Mouse (Mus musculus) hindbrain, embryonic 11.5 days (tissue): ENCODE measurements around the gene Gm13691. TPM values are rescaled to one million over a fixed set of nuclear protein-coding genes. Genes with fewer than 3 reads are reported as not detected.
"Not testable (repeated sequence)": the region's sequence is repeated elsewhere in the genome, so short reads cannot be mapped to it uniquely, and the experiment has no call there.

ENCODE experiments used
- ATAC-seq: fragments of 200-750 bp; cut with Nextera tagmentation; 2 replicates; pipeline ENCODE4 v1.8.0; 2017; ENCODE audit warnings: mild to moderate bottlenecking, moderate TSS enrichment, moderate library complexity; ENCODE audit not compliant: low FRiP score
- DNase-seq: peaks from one replicate; pipeline ENCODE4 v3.0.0-alpha.2; 2015; ENCODE audit warnings: low spot score
- H3K27ac ChIP-seq: fragments of 300-500 bp; sonication (generic); 2 replicates; pipeline ENCODE4 v1.5.1; 2014; ENCODE audit warnings: mild to moderate bottlenecking, low read depth, low read length
- H3K27me3 ChIP-seq: fragments of 300-500 bp; sonication (generic); 2 replicates; pipeline ENCODE4 v1.6.1; 2014; ENCODE audit warnings: mild to moderate bottlenecking, low read length, moderate library complexity, mixed read lengths; ENCODE audit not compliant: control insufficient read depth, insufficient read depth
- H3K36me3 ChIP-seq: fragments of 300-500 bp; sonication (generic); 2 replicates; pipeline ENCODE4 v1.6.1; 2014; ENCODE audit warnings: mild to moderate bottlenecking, low read length, moderate library complexity, mixed read lengths; ENCODE audit not compliant: control insufficient read depth, insufficient read depth
- H3K4me1 ChIP-seq: fragments of 300-500 bp; sonication (generic); replicated peaks from 2 replicates; pipeline ENCODE4 v1.6.1; 2014; ENCODE audit warnings: low read length, mixed read lengths; ENCODE audit not compliant: control insufficient read depth, insufficient read depth
- H3K4me2 ChIP-seq: fragments of 300-500 bp; sonication (generic); replicated peaks from 2 replicates; pipeline ENCODE4 v1.6.1; 2014; ENCODE audit warnings: mild to moderate bottlenecking, low read depth, low read length
- H3K4me3 ChIP-seq: fragments of 300-500 bp; sonication (generic); 2 replicates; pipeline ENCODE4 v1.5.1; 2014; ENCODE audit warnings: low read depth, low read length
- H3K9ac ChIP-seq: fragments of 300-500 bp; sonication (generic); 2 replicates; pipeline ENCODE4 v1.6.1; 2014; ENCODE audit warnings: low read depth, low read length
- H3K9me3 ChIP-seq: fragments of 300-500 bp; sonication (generic); 2 replicates; pipeline ENCODE4 v1.6.1; 2016; ENCODE audit warnings: low read length; ENCODE audit not compliant: control insufficient read depth
- WGBS: fragments of 180-500 bp; shearing (Covaris S2); extraction: QIAGEN DNeasy Blood & Tissue Kit; methylation state at CpG from one replicate; pipeline ENCODE4 v1.1.7; 2014; 5-methylcytosine and 5-hydroxymethylcytosine counted together
- polyA plus RNA-seq: library from polyadenylated mRNA; unstranded; fragments of >200 nt; fragmentation: Nextera tagmentation; extraction: Ambion mirVana; gene quantifications from 2 replicates; pipeline ENCODE4 v1.2.1, GENCODE M21; 2014

The Gm13691 gene
- not detected in 2 replicates for polyA plus RNA-seq

DNA sequence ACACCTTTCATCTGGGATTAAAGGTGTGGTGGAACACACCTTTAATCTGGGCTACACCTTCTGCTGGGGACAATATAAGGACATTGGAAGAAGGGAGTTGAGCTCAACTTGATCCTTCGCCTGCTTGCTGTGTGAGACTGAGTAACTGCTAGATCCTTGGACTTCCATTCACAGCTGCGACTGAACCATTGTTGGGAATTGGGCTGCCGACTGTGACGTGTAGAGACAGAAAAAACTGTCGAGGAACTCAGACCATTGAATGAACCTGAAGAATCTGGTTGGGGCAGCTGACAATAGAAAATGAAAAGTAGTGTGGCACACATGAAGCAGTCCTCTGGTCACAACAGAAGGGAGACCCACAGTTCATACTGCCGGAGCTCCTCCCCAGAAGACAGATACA lies at the start of gene Gm13691:
Gm13691 (plus strand) TSS at position 301 of the 400 bp plus-strand sequence.
- ATAC-seq, H3K4me3 ChIP-seq, H3K4me2 ChIP-seq, H3K9me3 ChIP-seq, H3K27me3 ChIP-seq, H3K36me3 ChIP-seq, H3K9ac ChIP-seq, H3K27ac ChIP-seq, H3K4me1 ChIP-seq, DNase-seq: not testable (repeated sequence)
- WGBS = no CpG with 5 or more reads among the region's 6 CpGs

GRCm38 (mm10) chr2:83940931-83941361 lies 49.4 kb upstream of the Gm13691 start, which contains the start of gene Zswim2:
Gene Zswim2 (minus strand): TSS chr2:83941228.
- Histone ChIP-seq H3K4me3 (peak within 1 kb of the TSS; percentile 21), H3K27me3 (no peaks in the 10 kb centered on the region), H3K9me3 (no peaks in the 10 kb centered on the region), H3K4me1 (no peaks in the 10 kb centered on the region), H3K27ac (no peak within 1 kb of the TSS), H3K4me2 (peak within 1 kb of the TSS; percentile 43), H3K36me3 (no peaks in the 10 kb centered on the region), H3K9ac (no peak within 1 kb of the TSS)
- under 1% methylated on average over 20 of the region's 20 CpGs for WGBS
- DNase-seq = peak; percentile 88
- ATAC-seq = peak; percentile 98

DNA sequence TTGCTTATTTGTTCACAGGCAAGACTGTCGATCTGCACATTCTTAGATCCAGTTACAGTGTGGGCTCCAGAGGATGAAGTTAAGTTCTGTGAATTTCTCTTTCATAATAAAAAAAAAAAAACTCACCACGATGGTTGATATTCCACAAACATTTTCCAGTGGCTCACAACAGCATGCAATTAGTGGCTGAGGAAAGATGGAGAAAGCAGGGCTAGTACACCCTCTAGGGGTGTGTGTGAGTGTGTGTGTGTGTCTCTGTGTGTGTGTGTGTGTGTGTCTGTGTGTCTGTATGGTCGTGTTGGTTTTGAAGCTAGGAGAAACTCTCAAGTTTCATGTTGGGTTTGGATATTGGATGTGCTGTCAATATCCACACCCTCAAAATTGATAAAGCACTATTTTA lies 49.0 kb upstream of the Gm13691 start:
- Histone ChIP-seq H3K4me2 (peak overlapping the region; percentile 43), H3K9me3 (no peaks in the 10 kb centered on the region), H3K36me3 (no peaks in the 10 kb centered on the region), H3K27ac (no peak overlapping the region), H3K9ac (no peak overlapping the region), H3K4me3 (no peak overlapping the region), H3K27me3 (no peaks in the 10 kb centered on the region), H3K4me1 (no peaks in the 10 kb centered on the region)
- DNase-seq = no peak
- ATAC-seq = peak; percentile 72
- 50% methylated on average over 3 of the region's 3 CpGs for WGBS

GRCm38 (mm10) chr2:83941792-83942191 lies 48.6 kb upstream of the Gm13691 start:
- no peak for DNase-seq
- H3K27ac ChIP-seq = no peak overlapping the region
- H3K4me1 ChIP-seq = no peaks in the 10 kb centered on the region
- no peaks in the 10 kb centered on the region for H3K27me3 ChIP-seq
- H3K4me2 ChIP-seq = no peak overlapping the region
- H3K36me3 ChIP-seq = no peaks in the 10 kb centered on the region
- WGBS = 75% methylated on average over 4 of the region's 4 CpGs
- H3K9me3 ChIP-seq = no peaks in the 10 kb centered on the region
- no peak overlapping the region for H3K9ac ChIP-seq
- no peak overlapping the region for H3K4me3 ChIP-seq
- ATAC-seq = no peak

GRCm38 (mm10) chr2:83955393-83955792 lies 35.0 kb upstream of the Gm13691 start, which contains the start of gene Gm13698:
Gene Gm13698 (plus strand): TSS chr2:83955693.
- not testable (repeated sequence) for ATAC-seq, H3K9ac ChIP-seq, DNase-seq, H3K4me2 ChIP-seq, H3K4me1 ChIP-seq, H3K4me3 ChIP-seq, H3K36me3 ChIP-seq, H3K9me3 ChIP-seq, H3K27me3 ChIP-seq, H3K27ac ChIP-seq
- WGBS = no CpG with 5 or more reads among the region's 6 CpGs

DNA sequence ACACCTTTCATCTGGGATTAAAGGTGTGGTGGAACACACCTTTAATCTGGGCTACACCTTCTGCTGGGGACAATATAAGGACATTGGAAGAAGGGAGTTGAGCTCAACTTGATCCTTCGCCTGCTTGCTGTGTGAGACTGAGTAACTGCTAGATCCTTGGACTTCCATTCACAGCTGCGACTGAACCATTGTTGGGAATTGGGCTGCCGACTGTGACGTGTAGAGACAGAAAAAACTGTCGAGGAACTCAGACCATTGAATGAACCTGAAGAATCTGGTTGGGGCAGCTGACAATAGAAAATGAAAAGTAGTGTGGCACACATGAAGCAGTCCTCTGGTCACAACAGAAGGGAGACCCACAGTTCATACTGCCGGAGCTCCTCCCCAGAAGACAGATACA lies 29.1 kb upstream of the Gm13691 start, which contains the start of gene Gm13693:
Gm13693 (plus strand) TSS at position 301 of the 400 bp plus-strand sequence.
- not testable (repeated sequence) for H3K36me3 ChIP-seq, H3K4me1 ChIP-seq, H3K4me3 ChIP-seq, H3K27me3 ChIP-seq, H3K4me2 ChIP-seq, DNase-seq, H3K9me3 ChIP-seq, H3K9ac ChIP-seq, H3K27ac ChIP-seq, ATAC-seq
- no CpG with 5 or more reads among the region's 6 CpGs for WGBS

GRCm38 (mm10) chr2:83967013-83967412 lies 23.3 kb upstream of the Gm13691 start, which contains the start of gene Gm13695:
Gene Gm13695 (plus strand): TSS chr2:83967313.
- H3K27me3 ChIP-seq, H3K9me3 ChIP-seq, H3K4me3 ChIP-seq, ATAC-seq, H3K4me2 ChIP-seq, H3K36me3 ChIP-seq, H3K4me1 ChIP-seq, H3K9ac ChIP-seq, DNase-seq, H3K27ac ChIP-seq: not testable (repeated sequence)
- WGBS = no CpG with 5 or more reads among the region's 6 CpGs

DNA sequence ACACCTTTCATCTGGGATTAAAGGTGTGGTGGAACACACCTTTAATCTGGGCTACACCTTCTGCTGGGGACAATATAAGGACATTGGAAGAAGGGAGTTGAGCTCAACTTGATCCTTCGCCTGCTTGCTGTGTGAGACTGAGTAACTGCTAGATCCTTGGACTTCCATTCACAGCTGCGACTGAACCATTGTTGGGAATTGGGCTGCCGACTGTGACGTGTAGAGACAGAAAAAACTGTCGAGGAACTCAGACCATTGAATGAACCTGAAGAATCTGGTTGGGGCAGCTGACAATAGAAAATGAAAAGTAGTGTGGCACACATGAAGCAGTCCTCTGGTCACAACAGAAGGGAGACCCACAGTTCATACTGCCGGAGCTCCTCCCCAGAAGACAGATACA lies 17.5 kb upstream of the Gm13691 start, which contains the start of gene Gm13696:
Gm13696 (plus strand) TSS at position 301 of the 400 bp plus-strand sequence.
- H3K9ac ChIP-seq, DNase-seq, H3K27me3 ChIP-seq, H3K4me2 ChIP-seq, ATAC-seq, H3K4me1 ChIP-seq, H3K36me3 ChIP-seq, H3K9me3 ChIP-seq, H3K4me3 ChIP-seq, H3K27ac ChIP-seq: not testable (repeated sequence)
- WGBS = no CpG with 5 or more reads among the region's 6 CpGs

DNA sequence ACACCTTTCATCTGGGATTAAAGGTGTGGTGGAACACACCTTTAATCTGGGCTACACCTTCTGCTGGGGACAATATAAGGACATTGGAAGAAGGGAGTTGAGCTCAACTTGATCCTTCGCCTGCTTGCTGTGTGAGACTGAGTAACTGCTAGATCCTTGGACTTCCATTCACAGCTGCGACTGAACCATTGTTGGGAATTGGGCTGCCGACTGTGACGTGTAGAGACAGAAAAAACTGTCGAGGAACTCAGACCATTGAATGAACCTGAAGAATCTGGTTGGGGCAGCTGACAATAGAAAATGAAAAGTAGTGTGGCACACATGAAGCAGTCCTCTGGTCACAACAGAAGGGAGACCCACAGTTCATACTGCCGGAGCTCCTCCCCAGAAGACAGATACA lies 11.7 kb upstream of the Gm13691 start, which contains the start of gene Gm13694:
Gm13694 (plus strand) TSS at position 301 of the 400 bp plus-strand sequence.
- not testable (repeated sequence) for H3K9ac ChIP-seq, H3K9me3 ChIP-seq, H3K4me1 ChIP-seq, H3K27me3 ChIP-seq, ATAC-seq, H3K27ac ChIP-seq, H3K4me3 ChIP-seq, H3K36me3 ChIP-seq, DNase-seq, H3K4me2 ChIP-seq
- WGBS = no CpG with 5 or more reads among the region's 6 CpGs
